Mouse (Mus musculus): Measurements from ENCODE around the gene Foxa3.

- TF ChIP-seq GATA1 (IDR thresholded peaks at IDR 0.05; ENCODE audit: low read length): no peak
- TF ChIP-seq TAL1 (IDR thresholded peaks at IDR 0.05; ENCODE audit: low read length): no peak
These were observed 26.8 kb upstream of the Foxa3 start for GRCm38 (mm10) chr7:19050172-19050571.

Measured in erythroblast, embryonic 14.5 days (primary cell).